Mouse (Mus musculus): ENCODE measurements at regions not wholly inside any gene's neighbourhood (a gene's known extent, or its start where the extent isn't known, plus 50 kb on each side); places are given as distances from the start of the nearest gene placed in this dataset.

- no peak for DNase-seq (ENCODE audit: low spot score in 2 of 2)
These were observed 305.8 kb upstream of the Igfbp3 start for GRCm38 (mm10) chr11:7519556-7519955.

- DNase-seq (ENCODE audit: low spot score in 2 of 2): no peak
These were observed 295.1 kb upstream of the Igfbp3 start for GRCm38 (mm10) chr11:7508861-7509260.

DNA sequence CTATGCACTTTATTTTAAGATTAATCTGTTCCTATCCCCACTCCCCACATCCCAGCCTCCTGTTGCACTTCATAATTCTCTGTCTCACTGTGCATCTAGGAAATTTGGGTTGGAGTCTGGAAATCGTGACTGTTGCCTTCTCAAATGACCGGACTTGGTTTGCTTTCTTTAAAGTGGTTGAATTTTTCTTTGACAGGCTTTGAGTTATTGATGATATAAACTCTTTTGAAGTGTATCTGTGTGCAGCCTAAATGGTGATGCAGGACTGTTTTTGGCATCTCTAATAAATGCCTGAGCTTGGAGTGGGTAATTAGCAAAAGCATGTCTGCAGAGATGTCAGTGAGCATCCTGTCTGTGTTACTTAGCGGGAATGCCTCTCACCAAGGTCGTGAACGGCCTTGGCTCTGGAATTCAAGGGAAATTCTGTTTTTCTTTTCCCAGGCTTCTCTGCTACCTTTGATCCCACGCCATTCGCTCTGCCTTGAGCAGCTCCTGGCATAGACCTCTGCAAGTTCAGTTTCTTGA is 292.8 kb upstream of the Igfbp3 start:
- DNase-seq (ENCODE audit: low spot score in 2 of 2): no peak

- no peak for DNase-seq (ENCODE audit: low spot score in 2 of 2)
These were observed 291.1 kb upstream of the Igfbp3 start for GRCm38 (mm10) chr11:7504651-7505321.

DNA sequence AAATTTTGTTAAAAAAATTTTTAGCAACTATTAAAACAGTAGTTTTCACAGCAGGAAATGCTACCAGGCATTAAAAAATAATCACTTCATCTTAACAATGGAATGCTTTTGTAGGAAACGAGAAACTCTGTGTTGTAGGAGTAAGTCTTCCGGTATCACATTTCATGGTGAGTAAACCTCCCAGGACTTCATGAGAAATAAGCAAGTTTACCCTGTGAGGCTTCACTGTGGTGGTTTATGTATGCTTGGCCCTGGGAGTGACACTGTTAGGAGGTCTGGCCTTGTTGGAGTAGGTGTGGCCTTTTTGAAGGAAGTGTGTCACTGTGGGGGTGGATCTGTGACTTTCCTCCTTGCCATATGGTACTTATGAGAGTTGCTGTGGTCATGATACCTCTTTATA is 289.0 kb upstream of the Igfbp3 start:
- DNase-seq (ENCODE audit: low spot score in 2 of 2): no peak

DNA sequence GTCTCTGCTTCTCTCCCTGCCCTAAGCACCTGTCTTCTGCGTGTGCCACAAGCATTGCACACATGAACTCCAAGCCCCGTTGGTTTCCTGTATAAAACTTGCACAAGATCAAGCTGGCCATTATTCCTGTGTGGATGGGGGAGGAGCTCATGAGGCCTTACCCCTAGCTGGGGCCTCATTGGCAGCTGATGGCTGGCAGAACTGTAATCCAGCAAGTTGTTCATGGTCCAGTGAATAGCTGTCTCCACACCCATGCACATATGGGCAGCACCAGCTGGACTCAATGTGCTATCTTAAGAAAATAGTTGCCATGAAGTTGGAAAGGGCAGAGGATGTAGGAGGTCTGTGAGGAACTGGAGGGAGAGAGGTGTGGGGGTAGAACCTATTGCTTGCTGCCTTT is 288.3 kb upstream of the Igfbp3 start:
- no peak for DNase-seq (ENCODE audit: low spot score in 2 of 2)

- DNase-seq (ENCODE audit: low spot score in 2 of 2): no peak
These were observed 284.1 kb upstream of the Igfbp3 start for GRCm38 (mm10) chr11:7497803-7498202.

DNA sequence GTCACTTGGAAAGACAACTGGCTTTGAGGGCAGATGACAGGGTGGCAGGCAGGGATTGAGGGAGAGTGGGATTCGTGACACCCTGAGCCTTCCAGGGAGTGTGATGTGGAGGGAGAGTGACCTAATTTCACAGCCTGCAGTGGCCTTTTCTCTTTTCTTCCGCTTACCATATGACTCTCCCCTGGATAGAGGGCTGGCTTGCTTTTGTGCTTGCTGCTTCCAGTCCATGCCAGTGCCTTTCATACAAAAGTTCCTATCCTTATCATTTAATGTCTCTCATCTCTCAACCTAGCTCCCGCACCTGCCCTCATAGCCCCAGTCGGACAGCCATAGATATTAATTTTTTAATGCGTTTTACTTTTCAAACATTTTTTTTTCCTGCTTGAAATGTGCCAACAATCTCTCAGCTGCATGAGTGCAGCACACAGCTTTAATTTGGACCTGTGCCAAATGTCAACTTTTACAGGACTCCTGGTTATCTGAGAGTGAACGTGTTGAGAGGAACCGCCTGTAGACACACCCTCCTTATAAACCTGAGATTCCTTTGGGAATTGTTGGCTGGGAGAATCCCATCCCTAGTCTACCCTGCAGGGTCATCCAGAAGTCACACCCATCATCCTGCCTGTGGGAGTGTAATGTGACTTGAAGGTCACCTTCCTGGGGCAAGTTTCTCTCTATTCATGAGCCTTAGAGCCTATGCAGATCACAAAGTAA is 260.3 kb upstream of the Igfbp3 start:
- DNase-seq (ENCODE audit: low spot score in 2 of 2): no peak

GRCm38 (mm10) chr11:7465522-7465921 is 251.8 kb upstream of the Igfbp3 start:
- DNase-seq (ENCODE audit: low spot score in 2 of 2): no peak

DNA sequence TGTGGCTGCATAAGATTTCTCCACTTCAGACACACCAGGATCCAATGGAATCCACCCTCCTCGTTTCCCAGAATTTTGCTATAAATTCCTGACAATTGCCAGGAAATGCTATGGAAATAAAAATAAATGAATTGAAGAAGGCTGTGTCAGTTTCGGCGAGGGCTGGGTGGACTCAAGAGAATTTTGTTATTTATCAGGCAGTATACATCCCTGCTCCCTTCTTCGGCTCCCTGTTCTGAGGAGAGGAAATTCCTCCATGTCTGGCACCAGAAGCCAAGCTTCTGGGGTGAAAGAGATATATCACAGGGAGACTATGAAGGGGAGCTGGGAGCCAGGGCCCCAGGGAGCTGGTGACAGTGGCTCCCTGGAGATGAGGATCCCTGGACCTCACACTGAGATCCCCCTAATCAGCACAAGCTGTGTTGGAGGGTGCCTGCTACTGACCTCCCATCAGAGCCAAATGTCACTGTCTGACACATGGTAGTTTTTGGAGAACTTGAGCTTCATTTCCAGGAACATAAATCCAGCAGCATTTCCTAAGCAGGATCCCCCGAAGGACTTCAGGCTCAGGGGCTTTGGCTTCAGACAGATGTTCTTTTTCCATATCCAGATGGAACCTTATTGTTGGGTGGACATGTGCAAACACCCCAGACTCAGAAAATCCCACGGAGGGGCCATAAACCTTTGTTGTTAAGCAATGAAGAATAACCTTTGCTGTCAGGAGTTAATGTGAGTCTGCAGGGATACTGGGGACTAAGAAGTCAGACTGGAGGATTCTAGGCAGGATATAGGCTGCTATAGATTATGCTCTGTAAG is 248.4 kb upstream of the Igfbp3 start:
- no peak for DNase-seq (ENCODE audit: low spot score in 2 of 2)

GRCm38 (mm10) chr11:7451756-7452155 is 238.0 kb upstream of the Igfbp3 start:
- DNase-seq (ENCODE audit: low spot score in 2 of 2): no peak

- no peak for DNase-seq (ENCODE audit: low spot score in 2 of 2)
These were observed 230.8 kb upstream of the Igfbp3 start for GRCm38 (mm10) chr11:7444494-7444893.

- DNase-seq (ENCODE audit: low spot score in 2 of 2): no peak
These were observed 225.6 kb upstream of the Igfbp3 start for GRCm38 (mm10) chr11:7439276-7439675.

DNA sequence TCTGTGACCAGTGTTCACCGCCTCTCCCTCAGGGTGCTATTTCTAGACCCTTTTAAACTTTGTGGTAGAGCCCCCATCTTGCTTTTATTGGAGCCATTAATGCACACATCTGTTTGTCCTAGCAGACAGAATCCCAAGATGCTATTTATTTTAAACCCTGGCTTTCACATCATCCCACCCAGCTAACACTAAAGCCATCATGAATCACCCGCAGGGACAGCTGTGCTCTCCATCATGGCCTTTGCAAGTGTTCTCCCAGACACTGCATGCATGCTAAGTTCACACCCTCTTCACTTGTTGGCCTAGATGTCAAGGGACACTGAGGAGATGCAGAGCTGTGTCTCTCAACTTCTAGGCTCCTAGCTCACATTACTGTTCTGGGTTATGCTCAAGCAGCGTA is 220.9 kb upstream of the Igfbp3 start:
- DNase-seq (ENCODE audit: low spot score in 2 of 2): no peak

- DNase-seq (ENCODE audit: low spot score in 2 of 2): no peak
These were observed 214.0 kb upstream of the Igfbp3 start for GRCm38 (mm10) chr11:7427771-7428170.

- DNase-seq (ENCODE audit: low spot score in 2 of 2): no peak
These were observed 211.5 kb upstream of the Igfbp3 start for GRCm38 (mm10) chr11:7425233-7425632.

GRCm38 (mm10) chr11:7424082-7424471 is 210.4 kb upstream of the Igfbp3 start:
- no peak for DNase-seq (ENCODE audit: low spot score in 2 of 2)

- DNase-seq (ENCODE audit: low spot score in 2 of 2): no peak
These were observed 209.8 kb upstream of the Igfbp3 start for GRCm38 (mm10) chr11:7423276-7424081.

DNA sequence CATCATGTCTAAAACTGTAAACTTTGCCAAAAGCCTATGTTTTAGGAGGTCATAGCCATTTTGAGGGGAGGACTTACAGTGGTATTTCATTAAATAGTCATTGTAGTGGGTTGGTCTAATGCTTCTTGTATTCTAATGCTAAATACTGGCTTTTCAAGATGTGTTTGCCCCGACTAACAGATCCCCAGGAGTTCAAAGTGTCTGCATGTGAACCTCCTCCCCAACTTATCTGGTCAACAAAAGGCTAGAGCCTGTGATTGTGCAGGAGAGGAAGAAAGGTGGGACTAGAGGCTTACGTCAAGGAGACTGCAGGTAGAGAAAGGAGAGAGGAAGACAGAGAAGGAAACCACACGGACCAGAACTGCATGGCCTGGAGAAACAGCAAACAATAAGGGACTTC is 198.9 kb upstream of the Igfbp3 start:
- DNase-seq (ENCODE audit: low spot score in 2 of 2): no peak

DNA sequence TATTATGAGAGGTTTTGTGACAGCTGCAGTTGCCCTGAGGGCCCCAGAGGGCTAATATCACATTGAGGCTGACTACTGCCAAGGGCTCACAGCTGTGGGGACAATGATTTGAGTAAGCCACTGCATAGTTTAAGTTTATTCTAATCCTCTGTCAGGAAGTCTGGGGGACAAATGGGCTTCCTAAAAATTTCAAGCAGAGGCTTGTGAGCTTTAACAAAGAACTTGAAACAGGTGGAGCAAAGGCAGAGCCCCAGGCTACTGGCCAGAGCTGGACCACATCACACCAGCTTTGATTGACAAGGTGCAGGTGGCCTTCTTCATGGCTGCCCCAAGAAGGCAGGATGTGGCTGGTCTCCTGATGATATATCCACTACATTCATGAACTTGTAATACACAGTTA is 195.3 kb upstream of the Igfbp3 start:
- DNase-seq (ENCODE audit: low spot score in 2 of 2): no peak

DNA sequence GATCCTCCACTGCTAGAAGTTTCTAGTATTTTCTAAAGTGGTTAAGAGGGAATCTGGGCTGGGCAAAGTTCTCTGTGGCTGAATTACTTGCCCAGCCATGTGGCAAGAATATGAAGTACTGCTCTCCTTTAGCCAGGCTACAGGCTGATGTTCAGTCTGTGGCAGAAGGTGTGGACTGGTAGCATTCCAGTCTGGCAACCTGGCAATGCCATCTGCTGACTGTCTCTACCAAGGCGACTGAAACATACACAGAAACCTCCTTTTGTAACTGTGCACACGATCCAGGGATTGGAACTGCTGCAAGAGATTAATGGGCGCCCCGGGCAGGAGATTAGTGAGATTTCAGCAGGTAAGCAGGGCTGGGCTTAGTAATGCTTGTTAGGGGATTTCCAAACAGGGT is 190.9 kb upstream of the Igfbp3 start:
- DNase-seq (ENCODE audit: low spot score in 2 of 2): peak in 1 of 2 experiments; percentile 11
